ENCODE assay signal across 26 mouse cellular contexts in genomic region chr1:169893976-169894375, GRCm38 (mm10). TPM values are rescaled to one million over a fixed set of nuclear protein-coding genes. Genes with fewer than 3 reads are reported as not detected.
DNase-seq lines count a peak whose midpoint lies in the region; ATAC-seq and TF ChIP-seq lines count a peak whose summit lies in the region.
"Had no signal": no experiment of that assay in that cellular context is flagged by ENCODE, and none has a peak within 500 bp of the region (broad histone marks: within the 10 kb centered on the region; RNA-seq: fewer than 3 reads in every experiment).

No protein-coding gene starts in this region.

- H3K79me2 ChIP-seq in CH12.LX (replicated peaks; ENCODE audit: control insufficient read depth, extremely low read depth, insufficient read depth, poor library complexity, severe bottlenecking), result no peaks in the 10 kb centered on the region

- no peak for TF ChIP-seq RAD21 in CH12.LX (IDR thresholded peaks at IDR 0.05; ENCODE audit: low read depth, low read length)

- TF ChIP-seq CTCF in CH12.LX (conservative IDR thresholded peaks at IDR 0.05 in 1 of 2, IDR thresholded peaks at IDR 0.05 in 1 of 2; ENCODE audit: low read depth in 2 of 2, low read length in 2 of 2) (no peak), G1E (IDR thresholded peaks at IDR 0.05; ENCODE audit: low read depth, low read length) (no peak)

- in situ Hi-C loops in CH12.LX (cut with MboI; ENCODE audit: low pct_ligation_motif_present, low pct_unique_long_range_greater_than_20kb, low sequenced_read_pairs), result no loop called here

- H3K36me3 ChIP-seq in CH12.LX (replicated peaks in 1 of 2; ENCODE audit: control insufficient read depth in 1 of 2, insufficient read depth in 1 of 2, low read length in 1 of 2) (no peaks in the 10 kb centered on the region), G1E (replicated peaks) (no peaks in the 10 kb centered on the region)
- H3K36me3 ChIP-seq: embryonic facial prominence, embryonic 13.5 days; forebrain, embryonic 12.5 days; heart, embryonic 13.5 days; hindbrain, embryonic 12.5 days had no signal

- peaks cover 3% of the 10 kb centered on the region for H3K9me3 ChIP-seq in CH12.LX (replicated peaks; ENCODE audit: low read length)
- H3K9me3 ChIP-seq in G1E (replicated peaks), result no peaks in the 10 kb centered on the region
- H3K9me3 ChIP-seq: embryonic facial prominence, embryonic 13.5 days; forebrain, embryonic 12.5 days had no signal

- H3K9ac ChIP-seq in CH12.LX (ENCODE audit: insufficient read depth, low read depth), result no peak overlapping the region
- H3K9ac ChIP-seq: embryonic facial prominence, embryonic 13.5 days; forebrain, embryonic 12.5 days; heart, embryonic 13.5 days; hindbrain, embryonic 12.5 days had no signal

- 0 out of 4 replicates have a peak, but pooled peaks cover 3 to 4% of the 10 kb centered on the region in 2 experiments for H3K4me1 ChIP-seq in CH12.LX (ENCODE audit: control insufficient read depth in 1 of 2, insufficient read depth in 2 of 2)
- peaks cover 3% of the 10 kb centered on the region; the same call in 1 of the 2 replicates for H3K4me1 ChIP-seq in G1E (ENCODE audit: insufficient read depth, low read depth, low read length)
- H3K4me1 ChIP-seq: embryonic facial prominence, embryonic 13.5 days; forebrain, embryonic 12.5 days; heart, embryonic 13.5 days; hindbrain, embryonic 12.5 days had no signal

- DNase-seq in CH12.LX (ENCODE audit: extremely low read depth) (peak; percentile 70), G1E (ENCODE audit: low spot score) (no peak)
- DNase-seq in c-Kit-positive CD71-positive TER-119-positive erythroid progenitor cells, embryonic 14.5 days (ENCODE audit: low spot score), result peak; percentile 2
- DNase-seq in kidney, postnatal 25 days, result no peak
- DNase-seq in frontal cortex, postnatal 14 days (ENCODE audit: low spot score in 2 of 2), result no peak
- DNase-seq in left cerebral cortex, adult 11 months (ENCODE audit: low spot score), result no peak
- DNase-seq: adrenal gland, postnatal 10 days; cerebellum, adult 18-20 months; cerebellum, adult 9-11 months; cerebellum, postnatal 36 days; gastrocnemius, adult 2 months; gastrocnemius, postnatal 25 days; heart, adult 11 months; heart, postnatal 36 days; kidney, adult 2 months had no signal

- H3K4me2 ChIP-seq in CH12.LX (ENCODE audit: insufficient read depth, low read depth, poor library complexity, severe bottlenecking), result no peak overlapping the region
- H3K4me2 ChIP-seq: embryonic facial prominence, embryonic 13.5 days; forebrain, embryonic 12.5 days; heart, embryonic 13.5 days; hindbrain, embryonic 12.5 days had no signal

- peaks cover 18% of the 10 kb centered on the region for H3K27me3 ChIP-seq in CH12.LX (replicated peaks)
- H3K27me3 ChIP-seq in G1E (ENCODE audit: insufficient read depth, low read length), result no peaks in the 10 kb centered on the region
- H3K27me3 ChIP-seq: embryonic facial prominence, embryonic 13.5 days; forebrain, embryonic 12.5 days; heart, embryonic 13.5 days; hindbrain, embryonic 12.5 days had no signal

- TF ChIP-seq EP300 in CH12.LX (IDR thresholded peaks at IDR 0.05; ENCODE audit: low read length), result no peak

- ATAC-seq in G1E (ENCODE audit: extremely low read depth, insufficient number of reproducible peaks, low FRiP score, poor library complexity, severe bottlenecking), result peak; percentile 34
- no peak for ATAC-seq in activated CD4-positive, CD25-positive, alpha-beta regulatory T cell, adult 4 months
- ATAC-seq: forebrain, embryonic 16.5 days; hindbrain, postnatal 0 days; Patski had no signal

- dilution Hi-C loops in CH12.LX (cut with MboI; ENCODE audit: extremely low pct_ligation_motif_present, extremely low pct_unique_long_range_greater_than_20kb, low sequenced_read_pairs), result no loop called here

- H3K4me3 ChIP-seq in CH12.LX (replicated peaks in 1 of 3; ENCODE audit: low read depth in 2 of 3, low read length in 2 of 3, poor library complexity in 1 of 3) (no peak overlapping the region), G1E (ENCODE audit: low read depth, low read length) (no peak overlapping the region)
- H3K4me3 ChIP-seq: embryonic facial prominence, embryonic 13.5 days; forebrain, embryonic 12.5 days; gastrocnemius, adult 2 months; heart, embryonic 13.5 days; hindbrain, embryonic 12.5 days had no signal

- H3K27ac ChIP-seq in CH12.LX (ENCODE audit: insufficient read depth, low read depth), result no peak overlapping the region
- H3K27ac ChIP-seq: embryonic facial prominence, embryonic 13.5 days; forebrain, embryonic 12.5 days; gastrocnemius, adult 2 months; heart, embryonic 13.5 days; hindbrain, embryonic 12.5 days; hindbrain, postnatal 0 days had no signal

- TF ChIP-seq POLR2A in CH12.LX (IDR thresholded peaks at IDR 0.05; ENCODE audit: low read depth, low read length), result no peak

TF ChIP-seq in CH12.LX, 34 proteins besides CTCF, POLR2A, EP300 and RAD21:
- TF ChIP-seq NRF1 (IDR thresholded peaks at IDR 0.05; ENCODE audit: low read depth, low read length) (no peak), MEF2A (IDR thresholded peaks at IDR 0.05; ENCODE audit: borderline replicate concordance, low read depth, low read length) (no peak), BHLHE40 (IDR thresholded peaks at IDR 0.05; ENCODE audit: low read depth, low read length) (no peak), ZC3H11A (IDR thresholded peaks at IDR 0.05; ENCODE audit: low read depth, low read length) (no peak)

RNA-seq across cellular contexts. Expression of gene Ccdc190, which starts 34.5 kb away (rescaled TPM):
- not detected in 2 replicates for total RNA-seq in CH12.LX (2012; rRNA removed)
- not detected in 2 replicates for total RNA-seq in CH12.LX (2014; rRNA removed)
- not detected in 2 replicates for polyA plus RNA-seq in CH12.LX (2012; ENCODE audit: insufficient read length, low read depth)
- not detected in 2 replicates for total RNA-seq in G1E (2014; fragmentation: Nextera tagmentation)
- total RNA-seq in G1E (2017), result 0.12 TPM in 1 of 2 replicates, not detected in the other
- polyA plus RNA-seq in G1E (2012), result not detected in 2 replicates
- polyA plus RNA-seq in activated CD4-positive, CD25-positive, alpha-beta regulatory T cell, adult 4 months (2017; shearing (Covaris generic)), result not detected
- total RNA-seq: adrenal gland, postnatal 10 days; gastrocnemius, adult 2 months; gastrocnemius, postnatal 25 days; heart, postnatal 36 days had no signal
- polyA plus RNA-seq: C2C12; embryonic facial prominence, embryonic 13.5 days; heart, embryonic 13.5 days; heart, postnatal 0 days; intestine, embryonic 14.5 days; kidney, adult 2 months had no signal

Comparison
In these comparisons a context has a peak if more than half of its experiments do, and no peak if none do; other contexts are left out.
1. DNase-seq: peak in CH12.LX (single experiment) and c-Kit-positive CD71-positive TER-119-positive erythroid progenitor cells, embryonic 14.5 days (single experiment); none in G1E (single experiment), kidney, postnatal 25 days (0 of 2), frontal cortex, postnatal 14 days (0 of 2) and left cerebral cortex, adult 11 months (single experiment).